10 mouse cellular contexts compared by ENCODE assay signal in the genomic region with DNA sequence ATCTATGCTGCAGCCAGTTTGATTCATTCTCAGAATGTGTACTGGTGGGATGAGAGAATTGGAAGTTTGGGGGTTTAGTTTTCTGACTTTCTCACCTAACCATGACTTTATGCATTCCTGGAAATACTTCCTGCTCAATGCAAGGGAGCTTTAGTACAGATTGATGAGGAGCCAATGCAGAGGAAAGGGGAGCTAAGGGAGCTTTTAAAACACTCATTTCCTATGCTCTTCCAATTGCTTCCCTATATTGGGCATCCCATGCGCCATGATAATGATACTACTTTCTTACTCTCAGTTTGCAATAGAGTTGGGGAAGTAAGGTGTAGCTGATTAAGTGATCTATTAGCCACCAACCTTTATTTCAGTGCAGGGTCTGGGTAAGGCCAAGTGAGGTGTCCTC. TPM values are rescaled to one million over a fixed set of nuclear protein-coding genes. Genes with fewer than 3 reads are reported as not detected.
A peak's percentile ranks its signal among the peaks of the same experiment; 100 is the strongest.
DNase-seq lines count a peak whose midpoint lies in the region; ATAC-seq and TF ChIP-seq lines count a peak whose summit lies in the region.
"Had no signal": no experiment of that assay in that cellular context is flagged by ENCODE, and none has a peak within 500 bp of the region (broad histone marks: within the 10 kb centered on the region; RNA-seq: fewer than 3 reads in every experiment).

No protein-coding gene starts in this region.

- TF ChIP-seq EP300 in heart, postnatal 0 days (IDR thresholded peaks at IDR 0.05; ENCODE audit: low read depth), result no peak

- WGBS in heart, postnatal 0 days, result 76% methylated on average over 1 of the region's 1 CpGs
- 69% methylated on average over 1 of the region's 1 CpGs for WGBS in hindbrain, embryonic 13.5 days
- 52% methylated on average over 1 of the region's 1 CpGs for WGBS in midbrain, embryonic 12.5 days

- intact Hi-C loops in heart, postnatal 14 days (cut with DNase I), result no loop called here

- no peak for ATAC-seq in heart, postnatal 0 days (ENCODE audit: insufficient read depth, low read depth)
- 0 out of 2 replicates have a peak, but pooled peaks have one; percentile 12 for ATAC-seq in hindbrain, embryonic 13.5 days (ENCODE audit: low FRiP score)
- peak; percentile 3 for ATAC-seq in midbrain, embryonic 12.5 days (ENCODE audit: low FRiP score, low read depth)

- H3K4me1 ChIP-seq in heart, postnatal 0 days (ENCODE audit: control insufficient read depth, insufficient read depth), result peaks cover 7% of the 10 kb centered on the region
- H3K4me1 ChIP-seq in bone marrow macrophage, adult 2 months (ENCODE audit: control insufficient read depth, insufficient read depth, low read length), result no peaks in the 10 kb centered on the region
- H3K4me1 ChIP-seq in hindbrain, embryonic 13.5 days (replicated peaks), result peaks cover 10% of the 10 kb centered on the region
- 0 out of 2 replicates have a peak, but pooled peaks cover 3% of the 10 kb centered on the region for H3K4me1 ChIP-seq in midbrain, embryonic 12.5 days

- no peaks in the 10 kb centered on the region for H3K36me3 ChIP-seq in heart, postnatal 0 days (replicated peaks; ENCODE audit: control insufficient read depth, insufficient read depth, low read length)
- H3K36me3 ChIP-seq in hindbrain, embryonic 13.5 days, result no peaks in the 10 kb centered on the region
- no peaks in the 10 kb centered on the region for H3K36me3 ChIP-seq in midbrain, embryonic 12.5 days

- no peak for TF ChIP-seq CTCF in heart, postnatal 0 days (IDR thresholded peaks at IDR 0.05; ENCODE audit: low read depth)
- TF ChIP-seq CTCF in bone marrow macrophage, adult 2 months (IDR thresholded peaks at IDR 0.05; ENCODE audit: low read depth, low read length), result no peak

- H3K27me3 ChIP-seq in heart, postnatal 0 days (ENCODE audit: control insufficient read depth, insufficient read depth, low read length), result no peaks in the 10 kb centered on the region
- no peaks in the 10 kb centered on the region for H3K27me3 ChIP-seq in hindbrain, embryonic 13.5 days
- no peaks in the 10 kb centered on the region for H3K27me3 ChIP-seq in midbrain, embryonic 12.5 days
- H3K27me3 ChIP-seq: CH12.LX had no signal

- DNase-seq in heart, postnatal 0 days (ENCODE audit: low spot score), result no peak
- no peak for DNase-seq in heart, postnatal 14 days
- DNase-seq in gastrocnemius, postnatal 25 days, result no peak
- DNase-seq in cerebellum, adult 11 months, result no peak
- DNase-seq in spleen, adult 18-20 months, result no peak
- DNase-seq: cerebellum, adult 2 months had no signal

- H3K27ac ChIP-seq in heart, postnatal 0 days (ENCODE audit: low read depth), result no peak overlapping the region
- H3K27ac ChIP-seq in bone marrow macrophage, adult 2 months (ENCODE audit: insufficient read depth, low read depth, low read length), result no peak overlapping the region
- H3K27ac ChIP-seq in hindbrain, embryonic 13.5 days, result peak overlapping the region; percentile 66; the same call in 1 of the 2 replicates
- H3K27ac ChIP-seq in midbrain, embryonic 12.5 days (replicated peaks), result peak overlapping the region; percentile 66; the same call in 1 of the 2 replicates

- no peaks in the 10 kb centered on the region for H3K9me3 ChIP-seq in heart, postnatal 0 days (replicated peaks; ENCODE audit: control insufficient read depth, low read length)
- no peaks in the 10 kb centered on the region for H3K9me3 ChIP-seq in hindbrain, embryonic 13.5 days
- H3K9me3 ChIP-seq in midbrain, embryonic 12.5 days, result no peaks in the 10 kb centered on the region

- H3K4me3 ChIP-seq in heart, postnatal 0 days (ENCODE audit: low read depth, low read length), result peak overlapping the region; percentile 72
- H3K4me3 ChIP-seq in bone marrow macrophage, adult 2 months (ENCODE audit: insufficient read depth, low read length), result 0 out of 2 replicates have a peak overlapping the region, but pooled peaks have one; percentile 5
- peak overlapping the region; percentile 75 for H3K4me3 ChIP-seq in hindbrain, embryonic 13.5 days
- peak overlapping the region; percentile 69 for H3K4me3 ChIP-seq in midbrain, embryonic 12.5 days

- peak overlapping the region; percentile 76 for H3K9ac ChIP-seq in heart, postnatal 0 days (replicated peaks; ENCODE audit: low read depth, low read length)
- H3K9ac ChIP-seq in hindbrain, embryonic 13.5 days, result peak overlapping the region; percentile 89
- H3K9ac ChIP-seq in midbrain, embryonic 12.5 days (replicated peaks), result peak overlapping the region; percentile 85

- H3K4me2 ChIP-seq in heart, postnatal 0 days (ENCODE audit: low read depth, low read length), result peak overlapping the region; percentile 90
- H3K4me2 ChIP-seq in hindbrain, embryonic 13.5 days, result peak overlapping the region; percentile 75
- peak overlapping the region; percentile 62 for H3K4me2 ChIP-seq in midbrain, embryonic 12.5 days (replicated peaks)

- no peak for TF ChIP-seq POLR2A in bone marrow macrophage, adult 2 months (IDR thresholded peaks at IDR 0.05; ENCODE audit: borderline replicate concordance, low read depth, low read length)

RNA-seq across cellular contexts. Expression of a gene that starts 1.0 kb away (rescaled TPM):
- total RNA-seq in heart, postnatal 0 days (2014; rRNA removed; ENCODE audit: low replicate concordance), result 0.31 and 4.4 TPM in 2 replicates
- 1.6 and 2.1 TPM in 2 replicates for polyA plus RNA-seq in heart, postnatal 0 days (2015; fragmentation: Nextera tagmentation; extraction: Ambion mirVana)
- 1 to 10 TPM; 1.1 to 1.4 TPM for total RNA-seq in heart, postnatal 14 days (2021)
- 0.57 TPM in 1 of 2 replicates, not detected in the other for polyA plus RNA-seq in bone marrow macrophage, adult 2 months (2012; ENCODE audit: insufficient read depth, insufficient read length, missing spikeins)
- polyA plus RNA-seq in hindbrain, embryonic 13.5 days (2015; fragmentation: Nextera tagmentation; extraction: Ambion mirVana), result 2.8 and 2.9 TPM in 2 replicates
- 3.6 TPM in 2 replicates for polyA plus RNA-seq in midbrain, embryonic 12.5 days (2016; fragmentation: Nextera tagmentation; extraction: Ambion mirVana)
- total RNA-seq in gastrocnemius, postnatal 25 days (2021), result 1 to 10 TPM; 1.5 to 2.1 TPM
- total RNA-seq: CH12.LX had no signal

Comparison
In these comparisons a context has a peak if more than half of its experiments do, and no peak if none do; other contexts are left out.
1. H3K27ac ChIP-seq: peak in hindbrain, embryonic 13.5 days (single experiment) and midbrain, embryonic 12.5 days (single experiment); none in heart, postnatal 0 days (single experiment) and bone marrow macrophage, adult 2 months (single experiment).
2. H3K4me3 ChIP-seq: peak in every context shown above with its lines; median percentile 75 in hindbrain, embryonic 13.5 days; 72 in heart, postnatal 0 days; 69 in midbrain, embryonic 12.5 days; 5 in bone marrow macrophage, adult 2 months.
3. Peak in every context shown above with its lines, with median percentiles within 50 percentile points of each other: H3K4me2 ChIP-seq and H3K9ac ChIP-seq.